Mouse (Mus musculus) T-helper 2 cell (primary cell): ENCODE results near the gene Gadd45gip1.

Experiments
- in situ Hi-C: fragments of 300-600 bp; cut with MboI, MseI; formaldehyde crosslinking; loops from one replicate; pipeline ENCODE4 v1.15.1; 2025; ENCODE audit warnings: high pct_unique_total_duplicates

The Gadd45gip1 gene

DNA sequence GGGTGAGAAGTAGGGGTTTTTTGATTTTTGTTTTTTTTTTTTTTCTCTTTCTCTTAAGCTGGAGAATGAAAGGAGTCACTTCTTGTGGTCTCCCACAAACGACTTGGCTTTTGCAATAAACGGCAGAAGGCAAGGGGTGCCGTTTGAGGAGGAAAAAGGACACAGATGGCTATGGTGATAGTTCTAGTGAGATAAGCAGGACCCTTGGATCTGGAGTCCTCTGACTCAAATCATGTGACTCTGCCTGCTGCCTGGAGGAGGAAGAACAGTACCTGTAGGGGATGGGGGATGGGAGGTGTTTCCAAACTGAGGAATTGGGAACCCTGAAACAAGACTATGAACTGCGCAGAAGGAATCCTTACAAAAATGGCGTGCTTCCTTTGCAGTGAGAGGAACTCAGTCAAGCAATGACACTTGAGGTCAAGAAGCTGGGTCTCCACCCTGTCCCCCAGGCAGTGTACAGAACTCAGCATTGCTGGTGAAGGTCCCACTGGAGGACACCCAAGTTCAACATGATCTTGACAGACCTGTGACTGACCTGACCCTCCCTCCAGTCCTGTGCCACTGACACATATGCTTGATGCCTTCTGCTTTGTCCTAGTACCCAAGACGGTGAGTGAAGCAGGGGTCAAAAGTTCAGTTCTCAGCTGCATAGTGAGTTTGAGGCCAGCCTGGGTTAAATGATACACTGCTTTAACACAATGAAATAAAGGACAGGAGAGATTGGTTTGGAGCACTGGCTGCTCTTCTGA, 16.5 kb downstream of the Gadd45gip1 start:
- in situ Hi-C loops: no loop called here

DNA sequence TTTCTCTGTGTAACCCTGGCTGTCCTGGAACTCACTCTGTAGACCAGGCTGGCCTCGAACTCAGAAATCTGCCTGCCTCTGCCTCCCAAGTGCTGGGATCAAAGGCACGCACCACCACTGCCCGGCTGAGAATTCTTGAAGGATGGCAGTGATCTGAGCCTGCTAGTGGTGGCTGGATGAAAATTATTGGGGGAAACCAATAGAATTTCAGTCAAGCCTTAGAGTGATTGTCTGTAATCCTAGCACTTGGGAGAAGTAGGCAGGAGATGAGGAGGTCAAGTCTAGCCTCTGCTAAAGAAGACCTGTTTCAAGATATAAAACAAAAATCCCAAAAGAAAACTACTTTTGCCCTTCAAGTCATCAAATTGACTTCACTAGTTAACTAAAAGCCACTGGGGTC, 25.1 kb downstream of the Gadd45gip1 start:
- in situ Hi-C loops: no loop called here

DNA sequence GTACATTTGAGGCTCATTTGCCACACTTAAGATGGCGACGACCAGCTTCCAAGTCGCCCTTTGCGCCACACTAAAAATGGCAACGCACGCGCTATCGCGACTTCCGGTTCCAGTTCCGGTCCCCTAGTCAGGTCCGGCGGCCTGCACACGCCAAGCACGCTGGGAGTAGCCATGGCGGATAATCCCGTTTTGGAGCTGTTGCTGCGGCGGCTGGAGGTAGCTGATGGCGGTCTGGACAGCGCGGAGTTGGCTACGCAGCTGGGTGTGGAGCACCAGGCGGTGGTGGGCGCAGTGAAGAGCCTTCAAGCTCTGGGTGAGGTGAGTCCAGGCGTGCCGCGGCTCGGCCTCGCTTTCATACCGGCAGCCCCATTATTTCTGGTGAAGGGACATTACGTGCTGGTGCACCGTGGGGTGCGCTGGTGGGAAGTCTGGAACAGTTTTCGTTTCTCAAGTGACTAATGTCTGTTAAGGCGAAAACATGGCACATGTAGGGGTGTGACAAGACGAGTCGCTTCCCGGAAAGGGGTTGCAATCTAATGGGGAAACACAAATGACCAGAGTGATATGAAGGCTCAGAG, 25.6 kb downstream of the Gadd45gip1 start, which contains the start of gene Farsa:
Gene Farsa, plus strand, starts transcription at position 126 of the 578 bp plus-strand sequence.
- in situ Hi-C loops: no loop called here

DNA sequence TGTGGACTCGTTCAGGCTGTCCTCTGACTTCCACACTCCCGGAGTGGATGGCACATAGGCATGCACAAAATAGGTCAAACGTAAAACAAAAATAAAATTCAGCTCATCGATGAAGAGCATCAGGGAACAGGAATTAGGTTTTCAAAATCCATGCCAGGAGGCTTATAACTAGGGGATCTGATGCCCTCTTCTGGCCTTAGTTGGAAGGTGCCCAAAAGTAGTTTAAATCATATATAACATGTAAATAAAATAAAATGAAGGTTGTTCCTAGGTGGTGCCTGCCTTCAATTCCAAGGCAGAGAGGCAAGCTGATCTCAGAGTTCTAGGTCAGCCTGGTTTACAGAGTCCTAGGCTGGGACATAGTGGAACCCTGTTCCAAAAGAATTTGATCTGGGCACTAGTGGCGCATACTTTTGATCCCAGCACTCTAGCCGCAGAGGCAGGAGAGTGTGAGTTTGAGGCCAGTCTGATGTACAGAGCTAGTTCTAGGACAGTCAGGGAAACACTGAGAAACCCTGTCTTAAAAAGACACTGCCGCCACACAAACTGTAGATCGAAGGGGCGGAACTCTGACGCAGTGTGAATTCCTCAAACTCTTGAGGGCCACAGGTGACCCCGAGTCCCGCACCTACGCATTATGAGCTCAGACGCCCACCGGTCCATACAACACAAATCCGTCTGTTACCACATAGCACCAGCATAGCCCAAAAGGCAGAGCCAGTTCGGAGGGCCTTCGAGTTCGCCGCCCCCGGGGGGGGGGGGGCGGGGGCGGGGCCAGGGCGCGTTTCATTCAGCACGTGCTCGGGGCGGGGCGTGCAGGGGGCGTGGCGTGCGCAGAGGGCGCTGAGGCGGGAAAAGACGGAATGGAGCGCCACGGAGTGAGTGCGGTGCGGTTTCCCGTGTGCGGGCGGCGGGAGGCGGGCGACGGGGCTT, 40.3 kb downstream of the Gadd45gip1 start, which contains the start of gene Syce2:
Gene Syce2, plus strand, starts transcription at position 736 of the 933 bp plus-strand sequence.
- in situ Hi-C loops: no loop called here

DNA sequence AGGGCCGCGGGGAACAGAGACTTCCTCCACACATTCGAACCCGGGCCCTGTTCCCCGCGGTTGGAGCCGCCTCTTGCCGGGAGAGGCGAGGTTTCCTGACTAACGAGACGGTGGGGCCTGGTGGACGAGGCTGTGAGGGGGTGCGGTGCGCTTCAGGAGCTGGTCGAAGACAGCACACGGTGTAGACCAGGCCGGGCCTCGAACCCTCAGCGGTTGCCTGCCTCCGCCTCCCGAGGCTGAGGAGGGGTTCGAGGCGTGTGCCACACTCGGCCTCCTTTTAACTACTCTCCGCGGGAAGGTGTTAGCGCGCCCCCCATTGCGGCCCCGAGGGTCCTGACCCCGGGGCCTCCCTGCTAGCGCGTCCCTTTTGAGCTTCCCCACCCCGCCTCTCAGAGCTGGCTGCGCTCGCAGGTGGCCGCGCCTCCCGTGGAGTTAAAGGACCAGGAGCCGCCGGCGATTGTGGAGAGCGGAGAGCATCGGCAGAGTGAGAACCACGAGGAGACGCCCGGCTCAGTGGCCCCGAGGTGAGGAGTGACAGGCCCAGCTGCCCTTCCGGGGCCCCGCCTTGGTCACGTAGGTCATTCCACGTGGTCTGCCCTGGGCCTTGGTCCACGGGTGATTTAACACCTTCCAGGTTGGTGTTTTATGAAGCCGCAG, 41.1 kb downstream of the Gadd45gip1 start:
- in situ Hi-C loops: no loop called here

DNA sequence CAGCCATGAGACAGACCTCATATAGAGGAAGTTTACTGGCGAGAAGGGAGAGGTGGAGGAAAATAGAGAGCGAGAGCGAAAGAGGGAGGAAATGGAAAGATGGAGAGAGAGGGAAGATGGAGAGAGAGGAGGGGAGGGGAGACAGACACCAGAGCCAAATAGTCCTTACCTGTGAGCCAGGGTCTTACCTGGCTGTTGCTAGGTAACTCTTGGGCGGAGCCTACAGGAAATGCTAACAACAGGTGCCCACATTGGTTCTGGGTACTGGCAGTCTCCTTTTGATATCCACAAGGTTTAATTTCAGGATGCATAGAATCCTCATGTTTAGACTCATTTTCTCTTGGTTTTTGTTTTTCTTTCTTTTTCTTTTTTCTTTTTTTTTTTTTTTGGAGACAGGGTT, 41.7 kb downstream of the Gadd45gip1 start:
- in situ Hi-C loops: no loop called here

DNA sequence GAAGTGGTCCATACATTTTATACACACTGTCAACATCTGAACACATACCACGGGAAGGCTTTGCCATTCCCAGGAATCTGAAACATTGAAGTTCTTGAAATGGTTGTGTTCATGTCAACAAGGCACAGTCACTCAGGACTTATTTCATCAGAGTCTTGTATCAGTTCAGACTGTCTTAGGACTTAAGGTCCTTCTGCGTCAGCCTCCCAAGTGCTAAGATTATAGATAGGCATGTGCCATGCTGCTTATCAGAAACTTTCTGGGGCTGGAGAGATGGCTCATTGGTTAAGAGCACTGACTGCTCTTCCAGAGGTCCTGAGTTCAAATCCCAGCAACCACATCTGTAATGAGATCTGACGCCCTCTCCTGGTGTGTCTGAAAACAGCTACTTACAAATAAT, 43.0 kb downstream of the Gadd45gip1 start:
- in situ Hi-C loops: no loop called here

DNA sequence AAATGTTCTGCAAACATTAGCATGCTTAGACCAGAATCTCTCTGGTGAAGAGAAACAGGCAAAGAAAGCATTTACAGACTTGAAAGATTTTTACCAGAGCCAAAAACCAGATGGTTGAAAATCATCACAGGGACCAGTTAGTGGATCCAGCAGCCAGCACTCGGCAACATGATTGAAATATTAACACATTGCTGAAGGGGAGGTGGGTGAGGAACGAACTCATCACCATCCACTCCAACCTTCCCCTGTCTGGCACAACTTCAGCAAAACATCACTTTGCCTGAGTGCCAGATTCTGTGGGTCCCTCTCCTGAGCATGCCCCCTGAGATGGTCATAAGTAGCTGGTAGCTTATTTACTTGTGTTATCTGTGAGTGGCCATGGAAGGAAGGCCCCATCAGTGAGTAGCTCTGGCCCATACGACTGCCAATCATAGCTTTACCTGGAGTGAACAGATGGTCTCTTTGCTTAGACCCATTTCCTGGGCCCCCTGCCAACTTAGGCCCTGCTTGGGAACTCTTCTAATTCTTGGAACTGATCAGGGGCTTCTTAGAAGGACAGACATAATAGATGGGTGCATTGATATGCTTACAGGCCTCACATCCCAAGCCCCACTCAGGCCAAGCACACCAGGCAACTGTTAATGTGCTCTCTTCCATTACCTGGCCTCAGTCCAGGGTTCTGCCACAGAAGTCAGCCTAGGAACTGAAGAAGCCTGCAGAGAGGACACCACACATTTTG, 46.1 kb downstream of the Gadd45gip1 start:
- in situ Hi-C loops: no loop called here

DNA sequence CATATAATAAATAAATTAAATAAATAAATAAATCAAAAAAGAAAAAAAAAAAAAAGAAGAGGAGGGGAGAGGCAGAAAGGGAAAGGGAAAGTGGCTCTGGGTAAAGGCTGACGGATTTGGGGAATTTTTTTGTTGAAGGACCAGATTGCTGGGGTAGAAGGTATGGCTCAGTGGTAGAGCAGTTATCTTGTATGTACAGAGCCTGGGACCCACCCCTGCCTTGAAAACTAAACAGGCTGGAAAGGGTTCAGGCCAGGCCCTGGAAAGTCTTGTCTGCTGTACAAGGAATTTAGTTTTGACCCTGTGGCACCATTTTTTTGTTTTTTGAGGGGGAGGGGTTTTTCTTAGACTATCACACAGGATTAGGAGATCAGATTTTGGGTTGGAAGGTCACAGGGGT, 47.6 kb downstream of the Gadd45gip1 start:
- in situ Hi-C loops: no loop called here

DNA sequence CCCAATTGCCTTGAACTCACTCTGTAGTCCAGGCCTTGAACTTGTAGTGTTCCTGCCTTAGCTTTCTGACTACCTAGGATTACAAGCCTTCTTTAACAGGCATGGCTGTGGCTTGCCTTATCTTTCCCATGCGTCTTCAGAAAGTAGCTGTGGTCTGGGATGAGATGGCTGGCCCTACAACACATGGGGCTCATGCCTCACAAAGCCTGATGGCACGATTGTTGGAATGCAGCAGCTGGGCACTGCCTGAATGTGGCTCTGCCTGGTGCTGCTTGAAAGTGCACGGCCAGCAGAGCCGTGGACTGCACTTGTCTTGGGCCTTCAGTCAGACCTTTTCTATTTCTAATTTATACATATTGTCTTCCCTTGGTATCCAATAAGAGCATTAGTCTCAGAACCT, 53.4 kb downstream of the Gadd45gip1 start:
- in situ Hi-C loops: no loop called here
